Mouse (Mus musculus): ENCODE results near the gene Tbx5. TPM values are rescaled to one million over a fixed set of nuclear protein-coding genes. Genes with fewer than 3 reads are reported as not detected.

Tbx5 gene
- total RNA-seq, 1 experiment = not detected

DNA sequence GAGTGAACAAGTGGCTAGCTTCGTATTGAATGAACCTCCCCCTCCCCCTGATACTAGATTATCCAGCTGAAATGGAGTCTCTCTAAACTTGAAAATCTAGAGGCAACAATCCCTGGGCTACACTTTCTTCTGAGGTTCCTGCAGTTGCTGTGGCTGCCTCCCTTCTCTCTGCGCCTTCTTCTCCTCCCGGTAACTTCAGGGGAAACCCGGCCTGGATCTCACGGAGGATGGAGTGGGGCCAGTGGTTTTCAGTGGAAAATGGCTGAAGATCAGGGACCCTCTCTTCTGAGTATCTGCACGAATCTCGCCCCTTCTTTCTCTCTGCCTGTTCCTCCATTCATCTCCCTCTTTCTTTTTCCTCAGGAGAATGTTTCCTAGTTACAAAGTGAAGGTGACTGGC is 7.9 kb downstream of the Tbx5 start:
- H3K4me1 ChIP-seq (ENCODE audit: control insufficient read depth in 2 of 2, insufficient read depth in 2 of 2, low read length in 2 of 2, poor library complexity in 1 of 2) = peaks cover 3 to 4% of the 10 kb centered on the region in 2 experiments
- no peak overlapping the region for H3K9ac ChIP-seq (ENCODE audit: insufficient read depth, low read depth, low read length, poor library complexity, severe bottlenecking)
- no peak for DNase-seq (ENCODE audit: low read depth, low spot score)
- no peak for TF ChIP-seq MAFK (IDR thresholded peaks at IDR 0.05; ENCODE audit: insufficient read depth, low read depth, low read length)
- no peak for TF ChIP-seq ZNF384 (IDR thresholded peaks at IDR 0.05; ENCODE audit: low read depth, low read length)
- no peak for TF ChIP-seq CHD2 (IDR thresholded peaks at IDR 0.05; ENCODE audit: low read depth, low read length)
- TF ChIP-seq HCFC1 (IDR thresholded peaks at IDR 0.05; ENCODE audit: borderline replicate concordance, insufficient read depth, low read length) = no peak
- TF ChIP-seq ZC3H11A (IDR thresholded peaks at IDR 0.05; ENCODE audit: borderline replicate concordance, low read depth, low read length) = no peak
- no peaks in the 10 kb centered on the region for H3K9me3 ChIP-seq (ENCODE audit: control insufficient read depth, insufficient read depth, low read depth, low read length)
- no peaks in the 10 kb centered on the region for H3K36me3 ChIP-seq (ENCODE audit: control insufficient read depth, insufficient read depth, low read length, poor library complexity, severe bottlenecking)
- in situ Hi-C loops (cut with MboI; ENCODE audit: low sequenced_read_pairs in 2 of 2, unreplicated experiment in 2 of 2) = loop anchor here in 1 of 2 experiments (5.0 kb wide), 1 partner anchor 38 kb away; no protein-coding TSS in a partner anchor
- no peak overlapping the region for H3K27ac ChIP-seq (ENCODE audit: insufficient read depth, low read depth, low read length, poor library complexity, severe bottlenecking)
- H3K4me3 ChIP-seq (ENCODE audit: insufficient read depth in 1 of 2, low read depth in 1 of 2, low read length in 2 of 2, poor library complexity in 1 of 2, severe bottlenecking in 1 of 2) = no peak overlapping the region

DNA sequence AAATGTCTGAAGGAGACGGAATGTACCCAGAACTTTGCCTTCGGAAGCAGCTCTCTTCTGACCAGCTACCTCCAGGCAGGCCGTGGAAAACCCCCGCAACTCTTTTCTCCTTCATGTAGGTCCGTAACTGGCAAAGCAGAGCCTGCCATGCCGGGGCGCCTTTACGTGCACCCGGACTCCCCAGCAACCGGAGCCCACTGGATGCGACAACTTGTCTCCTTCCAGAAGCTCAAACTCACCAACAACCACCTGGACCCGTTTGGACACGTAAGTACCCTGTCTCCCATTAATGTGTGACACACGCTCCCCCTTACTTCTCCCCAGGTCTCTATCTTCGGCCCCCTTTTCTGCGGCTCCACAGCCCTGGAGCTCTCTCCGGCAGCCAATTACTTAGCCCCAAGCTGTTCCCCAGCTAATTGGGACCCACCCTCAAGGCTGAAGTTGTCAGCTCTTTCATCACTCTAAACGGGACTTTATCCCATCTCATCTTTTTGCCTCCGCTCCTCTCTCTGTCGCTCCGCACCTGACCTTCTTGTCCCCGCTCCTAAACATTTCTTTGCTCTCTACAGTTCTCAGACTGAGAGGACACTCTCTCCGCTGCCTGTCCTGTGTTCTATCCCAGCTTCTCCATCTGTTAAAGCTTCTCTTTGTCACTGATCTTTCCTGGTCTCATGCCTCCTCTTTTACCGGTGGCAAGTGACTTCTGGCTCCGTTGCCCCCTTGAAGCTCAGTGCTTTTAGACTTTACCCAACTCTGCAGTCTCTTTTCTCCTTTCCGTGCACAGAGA is 9.4 kb downstream of the Tbx5 start:
- no peaks in the 10 kb centered on the region for H3K36me3 ChIP-seq (ENCODE audit: control insufficient read depth, insufficient read depth, low read length, poor library complexity, severe bottlenecking)
- in situ Hi-C loops (cut with MboI; ENCODE audit: low sequenced_read_pairs in 2 of 2, unreplicated experiment in 2 of 2) = loop anchor here in 1 of 2 experiments (5.0 kb wide), 1 partner anchor 40 kb away; no protein-coding TSS in a partner anchor
- no peak overlapping the region for H3K4me3 ChIP-seq (ENCODE audit: insufficient read depth in 1 of 2, low read depth in 1 of 2, low read length in 2 of 2, poor library complexity in 1 of 2, severe bottlenecking in 1 of 2)
- H3K9ac ChIP-seq (ENCODE audit: insufficient read depth, low read depth, low read length, poor library complexity, severe bottlenecking) = no peak overlapping the region
- no peak for TF ChIP-seq ZC3H11A (IDR thresholded peaks at IDR 0.05; ENCODE audit: borderline replicate concordance, low read depth, low read length)
- TF ChIP-seq ZNF384 (IDR thresholded peaks at IDR 0.05; ENCODE audit: low read depth, low read length) = no peak
- TF ChIP-seq CHD2 (IDR thresholded peaks at IDR 0.05; ENCODE audit: low read depth, low read length) = no peak
- TF ChIP-seq MAFK (IDR thresholded peaks at IDR 0.05; ENCODE audit: insufficient read depth, low read depth, low read length) = no peak
- no peak for TF ChIP-seq HCFC1 (IDR thresholded peaks at IDR 0.05; ENCODE audit: borderline replicate concordance, insufficient read depth, low read length)
- no peak overlapping the region for H3K27ac ChIP-seq (ENCODE audit: insufficient read depth, low read depth, low read length, poor library complexity, severe bottlenecking)
- H3K9me3 ChIP-seq (ENCODE audit: control insufficient read depth, insufficient read depth, low read depth, low read length) = no peaks in the 10 kb centered on the region
- no peak for DNase-seq (ENCODE audit: low read depth, low spot score)
- peaks cover 3 to 4% of the 10 kb centered on the region in 2 experiments for H3K4me1 ChIP-seq (ENCODE audit: control insufficient read depth in 2 of 2, insufficient read depth in 2 of 2, low read length in 2 of 2, poor library complexity in 1 of 2)

DNA sequence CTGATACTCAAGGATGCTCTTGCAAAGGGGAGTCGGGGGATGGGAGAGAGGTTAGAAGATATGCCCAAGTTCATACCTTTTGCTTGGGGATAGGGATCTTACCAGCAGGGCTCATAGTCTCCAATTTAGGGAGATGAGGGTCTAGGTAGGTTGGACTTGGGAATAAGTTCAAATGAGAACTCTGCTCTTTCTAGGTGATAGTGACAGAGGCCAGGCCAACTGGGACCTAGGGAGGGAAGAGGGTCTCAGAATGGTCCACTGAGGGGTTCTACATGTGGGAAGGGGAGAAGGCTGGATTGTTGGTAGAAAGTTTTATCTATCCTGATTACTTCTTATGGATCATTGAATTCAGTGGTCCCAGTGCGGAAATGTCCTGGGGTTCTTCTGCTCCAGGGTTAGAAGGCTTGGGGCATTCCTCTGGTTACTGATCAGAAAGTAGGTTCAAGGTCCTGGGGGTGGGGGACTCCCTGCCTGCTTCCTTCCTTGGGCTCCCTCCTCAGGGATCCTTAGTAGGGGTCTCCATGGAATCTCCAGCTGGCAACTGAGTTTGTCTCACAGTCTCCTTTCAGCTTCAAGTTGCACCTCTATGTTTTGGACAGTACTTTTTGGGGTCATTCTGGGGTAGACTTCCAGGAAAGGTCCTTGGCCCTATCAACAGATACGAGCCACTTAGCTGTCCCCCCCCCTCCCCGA is 10.4 kb downstream of the Tbx5 start:
- Histone ChIP-seq H3K4me1 (ENCODE audit: control insufficient read depth in 2 of 2, insufficient read depth in 2 of 2, low read length in 2 of 2, poor library complexity in 1 of 2) (peaks cover 3 to 4% of the 10 kb centered on the region in 2 experiments), H3K36me3 (ENCODE audit: control insufficient read depth, insufficient read depth, low read length, poor library complexity, severe bottlenecking) (no peaks in the 10 kb centered on the region), H3K9me3 (ENCODE audit: control insufficient read depth, insufficient read depth, low read depth, low read length) (no peaks in the 10 kb centered on the region), H3K9ac (ENCODE audit: insufficient read depth, low read depth, low read length, poor library complexity, severe bottlenecking) (no peak overlapping the region), H3K4me3 (ENCODE audit: insufficient read depth in 1 of 2, low read depth in 1 of 2, low read length in 2 of 2, poor library complexity in 1 of 2, severe bottlenecking in 1 of 2) (no peak overlapping the region), H3K27ac (ENCODE audit: insufficient read depth, low read depth, low read length, poor library complexity, severe bottlenecking) (no peak overlapping the region)
- DNase-seq (ENCODE audit: low read depth, low spot score) = no peak
- in situ Hi-C loops (cut with MboI; ENCODE audit: low sequenced_read_pairs in 2 of 2, unreplicated experiment in 2 of 2) = loop anchor here in 1 of 2 experiments (5.0 kb wide), 1 partner anchor 41 kb away; no protein-coding TSS in a partner anchor
- TF ChIP-seq CHD2 (IDR thresholded peaks at IDR 0.05; ENCODE audit: low read depth, low read length) = no peak
- no peak for TF ChIP-seq ZC3H11A (IDR thresholded peaks at IDR 0.05; ENCODE audit: borderline replicate concordance, low read depth, low read length)
- TF ChIP-seq HCFC1 (IDR thresholded peaks at IDR 0.05; ENCODE audit: borderline replicate concordance, insufficient read depth, low read length) = no peak
- TF ChIP-seq ZNF384 (IDR thresholded peaks at IDR 0.05; ENCODE audit: low read depth, low read length) = no peak
- no peak for TF ChIP-seq MAFK (IDR thresholded peaks at IDR 0.05; ENCODE audit: insufficient read depth, low read depth, low read length)

DNA sequence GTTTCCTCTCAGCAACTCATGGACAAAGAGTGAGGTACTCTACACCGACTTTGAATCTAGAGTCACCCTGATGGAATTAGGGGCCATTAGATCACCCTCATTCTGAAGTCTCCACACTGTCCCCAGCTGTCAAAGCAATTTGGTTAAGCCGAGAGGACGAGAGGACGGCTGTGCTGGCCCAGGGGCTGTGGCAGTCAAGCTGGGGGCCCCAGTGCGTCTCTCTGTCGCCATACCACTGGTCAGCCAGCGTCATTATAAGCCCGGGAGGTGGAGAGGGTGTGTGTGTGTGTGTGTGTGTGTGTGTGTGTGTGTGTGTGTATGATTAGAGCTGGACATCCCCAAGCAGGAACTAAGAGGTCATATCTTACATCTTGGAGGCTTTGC is 10.9 kb downstream of the Tbx5 start:
- TF ChIP-seq HCFC1 (IDR thresholded peaks at IDR 0.05; ENCODE audit: borderline replicate concordance, insufficient read depth, low read length) (no peak), ZNF384 (IDR thresholded peaks at IDR 0.05; ENCODE audit: low read depth, low read length) (no peak), ZC3H11A (IDR thresholded peaks at IDR 0.05; ENCODE audit: borderline replicate concordance, low read depth, low read length) (no peak), CHD2 (IDR thresholded peaks at IDR 0.05; ENCODE audit: low read depth, low read length) (no peak), MAFK (IDR thresholded peaks at IDR 0.05; ENCODE audit: insufficient read depth, low read depth, low read length) (no peak)
- peaks cover 3 to 4% of the 10 kb centered on the region in 2 experiments for H3K4me1 ChIP-seq (ENCODE audit: control insufficient read depth in 2 of 2, insufficient read depth in 2 of 2, low read length in 2 of 2, poor library complexity in 1 of 2)
- no peak overlapping the region for H3K4me3 ChIP-seq (ENCODE audit: insufficient read depth in 1 of 2, low read depth in 1 of 2, low read length in 2 of 2, poor library complexity in 1 of 2, severe bottlenecking in 1 of 2)
- no peak overlapping the region for H3K27ac ChIP-seq (ENCODE audit: insufficient read depth, low read depth, low read length, poor library complexity, severe bottlenecking)
- no peak for DNase-seq (ENCODE audit: low read depth, low spot score)
- in situ Hi-C loops (cut with MboI; ENCODE audit: low sequenced_read_pairs in 2 of 2, unreplicated experiment in 2 of 2) = loop anchor here in 1 of 2 experiments (5.0 kb wide), 1 partner anchor 41 kb away; no protein-coding TSS in a partner anchor
- no peak overlapping the region for H3K9ac ChIP-seq (ENCODE audit: insufficient read depth, low read depth, low read length, poor library complexity, severe bottlenecking)
- H3K9me3 ChIP-seq (ENCODE audit: control insufficient read depth, insufficient read depth, low read depth, low read length) = no peaks in the 10 kb centered on the region
- no peaks in the 10 kb centered on the region for H3K36me3 ChIP-seq (ENCODE audit: control insufficient read depth, insufficient read depth, low read length, poor library complexity, severe bottlenecking)
